Mouse (Mus musculus): ENCODE measurements at regions not wholly inside any gene's neighbourhood (a gene's known extent, or its start where the extent isn't known, plus 50 kb on each side); places are given as distances from the start of the nearest gene placed in this dataset.
A peak's percentile ranks its signal among the peaks of the same experiment; 100 is the strongest.

GRCm38 (mm10) chr11:114313652-114314051 lies 246.8 kb upstream of the Sdk2 start:
- DNase-seq, result no peak

- DNase-seq, result no peak
These were observed 244.8 kb upstream of the Sdk2 start for GRCm38 (mm10) chr11:114311640-114312039.

DNA sequence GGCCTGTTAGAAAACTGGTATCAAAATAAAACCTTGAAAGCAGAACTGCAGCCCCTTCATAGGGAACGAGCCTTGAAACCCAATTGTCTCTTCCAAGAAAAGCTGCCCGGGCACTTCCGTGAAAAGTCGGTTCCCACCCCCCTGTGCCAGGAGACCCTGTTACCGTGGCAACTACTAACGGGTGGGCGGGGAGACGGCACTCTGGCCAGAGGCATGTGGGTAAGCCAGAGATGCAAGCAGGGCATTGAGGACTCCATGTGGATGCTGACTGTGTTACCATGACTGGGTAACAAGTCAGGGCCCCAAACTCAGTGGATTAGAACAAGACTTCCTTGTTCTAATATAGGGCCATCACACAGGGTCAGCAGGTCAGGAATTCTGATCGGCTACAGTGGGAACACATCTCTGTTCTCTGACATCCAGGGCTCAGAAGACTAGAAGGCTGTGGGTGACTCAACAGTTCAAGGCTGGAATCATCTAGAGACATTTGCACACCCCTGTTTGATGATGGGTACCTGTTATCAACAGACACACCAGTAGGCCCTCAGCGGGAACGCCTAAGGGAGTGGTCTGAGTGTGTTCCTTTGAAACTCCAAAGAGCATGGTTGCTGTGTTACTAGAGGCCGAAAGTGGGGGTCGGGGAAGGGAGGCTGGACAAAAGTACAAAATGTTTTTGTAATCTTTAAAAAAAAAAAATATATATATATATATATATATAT lies 236.9 kb upstream of the Sdk2 start:
- DNase-seq, result no peak

- DNase-seq, result no peak
These were observed 233.9 kb upstream of the Sdk2 start for GRCm38 (mm10) chr11:114300611-114301319.

DNA sequence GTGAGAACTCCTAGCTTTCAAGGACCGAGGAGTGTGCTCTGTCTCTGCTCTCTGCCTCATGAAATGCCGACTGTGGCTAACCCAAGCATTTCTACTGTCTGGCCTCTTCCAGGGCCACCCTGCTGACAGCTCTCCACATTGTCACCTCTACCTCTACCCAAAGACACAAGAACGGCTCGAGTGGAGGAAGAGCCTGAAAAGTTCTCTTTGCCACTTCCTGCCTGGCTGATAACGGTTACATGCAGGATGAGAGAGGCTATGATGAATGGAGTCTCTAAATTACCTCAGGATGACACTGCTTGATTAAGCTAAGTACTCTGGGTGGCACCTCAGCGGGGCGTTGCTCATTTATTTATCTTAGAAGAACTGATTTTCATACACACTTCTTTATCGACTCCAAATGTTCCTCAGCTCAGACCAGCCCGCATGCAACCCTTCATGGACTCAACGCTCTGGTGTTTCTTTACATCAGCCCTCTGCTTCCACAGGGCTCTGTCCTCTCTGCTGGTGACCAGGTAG lies 230.0 kb upstream of the Sdk2 start:
- no peak for DNase-seq

GRCm38 (mm10) chr11:114294511-114295250 lies 227.8 kb upstream of the Sdk2 start:
- no peak for DNase-seq

GRCm38 (mm10) chr11:114291258-114291657 lies 224.4 kb upstream of the Sdk2 start:
- no peak for DNase-seq

GRCm38 (mm10) chr11:114289946-114290345 lies 223.1 kb upstream of the Sdk2 start:
- DNase-seq, result no peak

DNA sequence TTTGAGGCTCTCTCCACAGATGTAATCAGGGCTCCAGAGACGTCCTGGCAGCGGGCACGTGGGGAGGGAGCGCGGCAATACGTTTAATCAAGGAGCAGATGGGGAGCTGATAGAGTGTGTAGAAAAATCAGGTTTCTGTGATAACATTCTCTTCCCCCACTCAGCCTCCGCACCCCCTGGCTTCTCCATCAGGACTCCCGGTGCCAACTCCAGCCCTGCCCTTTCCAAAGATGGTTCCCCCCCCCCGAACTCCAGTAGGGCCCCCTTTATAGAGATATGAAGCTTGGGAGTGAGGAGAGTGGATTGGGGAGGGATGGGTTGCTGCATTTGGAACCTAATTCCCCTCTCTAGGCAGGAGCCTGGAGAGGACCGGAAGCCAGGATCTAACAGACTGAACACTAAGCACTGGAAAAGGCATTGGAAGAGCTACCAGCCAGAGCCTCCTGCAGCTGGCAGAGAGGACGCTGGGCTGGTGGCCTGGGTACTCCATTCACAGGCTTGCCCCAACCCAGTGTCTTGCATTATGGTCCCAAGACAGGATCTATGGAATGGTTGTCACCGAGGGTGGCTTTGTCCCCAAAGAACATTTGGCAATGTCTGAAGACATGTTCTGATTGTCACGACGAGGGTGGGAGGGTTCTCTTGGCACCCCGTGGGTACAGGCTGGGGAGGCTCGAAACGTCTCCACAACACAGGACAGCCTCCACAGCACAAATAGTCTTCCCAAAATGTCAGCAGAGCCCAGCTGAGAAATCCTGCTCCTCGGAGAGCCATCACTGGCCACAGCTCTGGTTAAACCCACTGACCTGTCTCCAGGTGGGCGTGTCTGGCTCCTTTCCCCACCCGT lies 218.2 kb upstream of the Sdk2 start:
- peak; percentile 50 for DNase-seq

- no peak for DNase-seq
These were observed 216.4 kb upstream of the Sdk2 start for GRCm38 (mm10) chr11:114283208-114283607.

DNA sequence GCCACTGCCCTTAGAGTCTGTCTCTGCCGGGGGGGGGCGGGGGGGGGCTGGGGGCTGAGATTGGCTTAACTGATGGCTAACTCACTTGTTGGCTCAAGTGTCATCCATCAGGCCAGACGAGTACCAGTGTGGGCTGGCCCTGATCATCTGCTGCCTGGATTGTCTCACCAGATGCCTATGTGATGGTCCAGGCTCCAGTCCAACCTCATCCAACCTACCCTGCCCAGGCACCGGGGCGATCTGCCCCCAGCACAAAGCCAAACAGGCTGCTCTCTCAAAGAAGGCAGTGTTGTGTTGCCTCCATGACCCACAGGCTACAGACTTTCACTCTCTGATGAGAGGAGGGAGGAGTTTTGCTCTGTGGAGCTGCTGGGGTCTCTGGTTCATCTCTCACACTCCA lies 215.7 kb upstream of the Sdk2 start:
- DNase-seq, result no peak

DNA sequence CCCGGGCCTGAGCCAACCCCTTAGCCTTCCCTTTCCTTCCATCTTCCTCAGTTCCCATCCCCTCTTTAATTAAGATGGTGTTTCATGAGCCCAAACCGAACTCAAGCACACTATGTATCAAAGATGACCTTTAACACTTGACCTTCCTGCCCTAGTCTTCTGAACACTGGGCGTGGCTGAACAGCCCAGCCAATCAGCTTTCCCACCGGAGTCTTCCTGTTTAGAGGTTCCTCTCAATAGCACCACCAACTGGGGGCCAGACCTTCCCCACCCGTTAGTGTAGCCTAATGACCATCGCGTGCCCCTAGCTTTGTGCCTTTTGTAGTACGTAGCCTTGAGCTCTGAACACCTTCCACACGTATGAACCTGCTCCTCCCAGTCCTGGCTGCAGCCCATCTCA lies 215.0 kb upstream of the Sdk2 start:
- DNase-seq, result no peak

GRCm38 (mm10) chr11:114281041-114281695 lies 214.3 kb upstream of the Sdk2 start:
- DNase-seq, result no peak

GRCm38 (mm10) chr11:114277513-114278304 lies 210.9 kb upstream of the Sdk2 start:
- DNase-seq, result no peak

DNA sequence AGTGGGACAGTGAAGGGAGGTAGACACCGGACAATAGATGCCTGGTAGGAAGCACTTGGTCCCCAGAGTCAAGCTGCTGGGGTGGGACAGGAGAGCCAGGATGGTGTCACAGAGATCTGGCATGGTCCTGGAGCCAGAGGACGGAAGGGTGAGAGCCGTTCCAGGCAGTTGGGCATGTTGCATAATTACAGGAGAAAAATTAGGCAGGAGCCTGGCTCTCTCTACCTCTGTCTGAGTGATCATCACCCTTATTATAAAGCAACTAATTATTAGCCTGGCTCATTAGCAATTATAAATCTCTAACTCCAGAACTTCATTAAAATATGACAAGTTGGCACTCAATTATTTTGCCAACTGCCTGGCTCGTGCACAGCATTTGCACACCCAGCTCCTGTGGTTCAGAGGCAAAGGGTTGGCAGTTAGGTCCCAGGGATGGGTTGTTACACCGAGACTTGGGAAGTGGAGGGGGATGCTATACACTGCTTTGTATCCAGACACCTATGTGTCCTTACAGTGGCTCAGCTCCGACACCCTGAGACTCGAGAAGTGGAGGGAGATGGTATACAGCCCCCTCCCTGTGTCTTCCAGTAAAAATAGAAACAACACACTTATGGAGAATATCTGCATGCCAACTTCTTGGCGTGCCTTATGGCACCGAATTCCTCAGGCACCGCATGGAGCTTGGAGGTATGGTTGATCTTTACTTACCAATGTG lies 203.7 kb upstream of the Sdk2 start:
- no peak for DNase-seq

DNA sequence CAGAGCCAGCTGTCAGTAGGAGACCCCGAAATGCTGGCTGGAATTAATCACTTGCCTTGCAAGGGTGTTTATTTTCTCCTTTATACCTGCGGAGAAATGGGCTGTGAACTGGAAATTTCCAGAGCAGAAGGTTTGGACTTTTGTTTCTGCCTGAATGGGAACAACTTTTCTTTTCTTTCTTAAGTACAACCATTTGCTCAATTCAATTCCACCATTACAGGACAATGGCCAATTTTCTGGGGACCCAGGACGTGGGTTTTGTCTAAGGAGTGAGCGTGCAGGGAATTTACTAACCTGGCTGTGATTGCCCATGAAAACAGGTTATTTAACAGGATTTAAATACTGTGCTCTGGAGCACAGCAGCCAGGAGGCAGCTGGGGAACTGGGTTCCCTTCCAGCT lies 195.1 kb upstream of the Sdk2 start:
- no peak for DNase-seq

- peak; percentile 28 for DNase-seq
These were observed 191.4 kb upstream of the Sdk2 start for GRCm38 (mm10) chr11:114258218-114258617.

- DNase-seq, result no peak
These were observed 190.9 kb upstream of the Sdk2 start for GRCm38 (mm10) chr11:114257756-114258155.

DNA sequence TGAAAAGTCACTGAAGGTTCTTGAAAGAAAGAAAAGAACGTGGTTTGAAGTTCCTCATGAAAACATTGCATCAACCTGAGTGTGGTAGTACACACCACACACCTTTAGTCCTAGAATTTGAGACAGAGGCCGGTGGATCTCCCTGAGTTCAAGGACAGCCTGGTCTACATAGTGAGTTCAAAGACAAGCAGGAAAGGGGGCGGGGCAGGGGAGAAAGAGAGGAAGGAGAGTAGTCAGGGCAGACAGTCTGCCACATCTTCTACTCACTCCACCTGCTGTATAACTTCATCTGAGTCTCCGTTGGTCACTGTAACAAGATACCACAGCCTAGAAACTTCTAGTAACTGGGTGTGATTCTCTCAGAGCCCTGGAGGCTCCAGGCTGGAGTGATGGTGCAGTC lies 190.2 kb upstream of the Sdk2 start:
- no peak for DNase-seq

DNA sequence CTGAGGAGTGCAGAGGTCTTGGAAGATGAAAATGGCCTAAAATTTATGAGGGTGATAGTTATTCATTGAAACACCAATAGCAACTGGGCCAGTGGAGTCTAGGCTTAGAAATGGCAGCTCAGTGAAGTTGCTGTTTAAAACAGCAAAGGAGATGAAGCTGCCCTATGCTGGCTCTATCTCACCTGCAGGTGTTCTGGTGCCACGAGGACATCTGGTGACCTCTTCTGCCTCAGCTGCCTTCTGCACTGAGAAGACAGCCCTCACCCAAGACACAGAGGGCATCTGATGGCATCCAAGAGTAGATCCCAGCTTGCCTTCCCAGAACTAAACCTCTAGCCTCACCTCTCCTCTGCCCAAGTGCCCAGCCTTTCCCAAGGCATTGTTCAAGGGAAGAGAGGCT lies 187.5 kb upstream of the Sdk2 start:
- no peak for DNase-seq

- DNase-seq, result no peak
These were observed 184.8 kb upstream of the Sdk2 start for GRCm38 (mm10) chr11:114251614-114252013.

Data from right cerebral cortex, postnatal 25 days (tissue).